Mouse (Mus musculus) liver, embryonic 14.5 days (tissue): ENCODE measurements around the gene Jun.

Experiments used
- CTCF ChIP-seq: IDR thresholded peaks from 2 replicates; pipeline ENCODE4 v1.5.1; 2016; ENCODE audit warnings: antibody characterized with exemption, low read depth, control low read depth
- EP300 ChIP-seq: IDR thresholded peaks from 2 replicates; pipeline ENCODE4 v1.6.1; 2016; ENCODE audit warnings: antibody characterized with exemption, low read depth

GRCm38 (mm10) chr4:95070407-95070806, 18.4 kb upstream of the Jun start:
- no peak for TF ChIP-seq CTCF
- TF ChIP-seq EP300 = no peak
